Mouse (Mus musculus) left cerebral cortex, postnatal 36 days (tissue): ENCODE data around the gene Cdk6. TPM values are rescaled to one million over a fixed set of nuclear protein-coding genes. Genes with fewer than 3 reads are reported as not detected.
A peak's percentile ranks its signal among the peaks of the same experiment; 100 is the strongest.

ENCODE experiments used
- DNase-seq, 2 experiments: peaks; one replicate each; pipeline ENCODE4 v3.0.0; 2021 to 2022; ENCODE audit warnings: low spot score in 2 of 2, mixed read lengths in 1 of 2
- intact Hi-C: fragments of 180-260 bp; cut with DNase I; formaldehyde crosslinking; loops from one replicate; pipeline ENCODE4 v1.15.1; 2025
- total RNA-seq, 2 experiments: library from RNA; stranded (reverse); gene quantifications; 2 replicates each; pipeline ENCODE4 v1.2.3; 2021

The Cdk6 gene
- total RNA-seq, 2 experiments from 2014 or later, result 2.1 to 4.0 TPM

DNA sequence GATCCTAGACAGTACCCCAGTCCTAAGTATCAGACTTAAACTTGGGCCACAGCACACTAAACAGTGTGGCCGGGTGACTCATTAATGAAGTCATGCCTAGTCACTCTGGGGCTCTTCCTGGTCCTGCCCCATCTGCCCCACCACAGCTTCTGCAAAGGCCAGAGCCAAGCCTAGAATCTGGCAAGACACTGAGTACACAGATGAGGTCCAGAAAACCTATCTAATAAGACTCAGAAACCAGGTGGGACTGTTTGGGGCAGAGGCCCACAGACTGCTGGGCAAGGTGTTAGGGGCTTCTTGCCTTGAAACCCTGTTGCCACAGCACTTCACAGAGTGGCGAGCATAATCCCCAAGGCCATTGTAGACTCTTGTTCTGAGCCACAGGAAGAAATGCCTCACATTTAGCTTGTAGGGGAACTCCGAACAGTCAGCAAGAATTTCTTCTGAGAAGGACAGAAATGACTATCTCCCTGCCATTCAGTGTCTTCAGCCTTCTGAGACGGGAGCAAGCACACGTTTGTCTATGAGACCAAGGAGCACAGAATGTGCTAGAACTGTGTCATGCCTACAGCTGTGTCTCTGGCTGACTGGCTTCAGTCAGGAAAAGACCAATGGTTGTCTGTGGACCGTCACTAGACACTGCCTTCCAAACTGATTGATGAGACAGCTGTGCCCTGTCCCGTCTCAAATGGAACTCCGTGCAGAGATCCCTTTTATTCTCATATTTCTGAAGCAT lies 153.3 kb downstream of the Cdk6 start:
- intact Hi-C loops, result no loop called here

DNA sequence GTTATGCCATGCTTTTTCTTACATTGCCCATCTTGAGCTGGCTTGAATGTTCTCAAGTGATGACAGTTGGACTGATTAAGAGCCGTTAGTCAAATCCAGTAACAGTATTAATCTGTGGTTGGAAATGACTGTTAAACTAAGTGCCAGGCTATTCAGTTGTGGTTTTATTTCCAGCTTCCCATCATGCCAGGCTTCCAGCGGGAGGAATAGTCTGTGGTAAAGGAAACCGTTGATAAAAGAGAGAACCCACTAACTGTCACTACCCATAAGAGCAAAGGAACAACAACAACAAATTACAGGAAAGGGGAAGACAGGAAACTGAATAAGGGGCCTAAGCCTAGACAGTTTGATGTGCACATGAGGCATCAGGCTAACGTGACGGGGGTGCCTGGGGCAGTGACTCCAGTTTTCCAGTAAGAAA lies 156.2 kb downstream of the Cdk6 start:
- DNase-seq, result no peak
- intact Hi-C loops, result no loop called here

More for the DNA sequence above, 153.3 kb downstream of the Cdk6 start:
- DNase-seq, result no peak

DNA sequence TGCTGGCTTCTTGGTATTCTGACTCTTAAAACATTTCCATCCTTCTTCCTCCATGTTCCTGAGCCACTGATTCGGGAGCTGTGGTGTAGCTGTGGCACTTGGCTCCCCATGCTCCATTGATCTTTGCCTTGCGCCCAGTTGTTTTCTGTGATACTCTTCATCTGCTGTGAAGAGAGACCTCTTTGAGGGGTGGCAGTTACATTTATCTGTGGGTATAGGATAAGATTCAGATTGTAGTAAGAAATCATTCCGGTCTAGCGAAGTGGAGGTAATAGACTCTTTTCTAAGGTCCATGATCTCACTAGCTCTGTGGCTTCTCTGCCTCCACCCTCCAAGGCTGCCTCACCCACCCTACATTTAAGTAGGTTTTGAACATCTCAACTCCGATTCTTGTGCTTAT lies 159.0 kb downstream of the Cdk6 start:
- intact Hi-C loops, result no loop called here
- no peak for DNase-seq

DNA sequence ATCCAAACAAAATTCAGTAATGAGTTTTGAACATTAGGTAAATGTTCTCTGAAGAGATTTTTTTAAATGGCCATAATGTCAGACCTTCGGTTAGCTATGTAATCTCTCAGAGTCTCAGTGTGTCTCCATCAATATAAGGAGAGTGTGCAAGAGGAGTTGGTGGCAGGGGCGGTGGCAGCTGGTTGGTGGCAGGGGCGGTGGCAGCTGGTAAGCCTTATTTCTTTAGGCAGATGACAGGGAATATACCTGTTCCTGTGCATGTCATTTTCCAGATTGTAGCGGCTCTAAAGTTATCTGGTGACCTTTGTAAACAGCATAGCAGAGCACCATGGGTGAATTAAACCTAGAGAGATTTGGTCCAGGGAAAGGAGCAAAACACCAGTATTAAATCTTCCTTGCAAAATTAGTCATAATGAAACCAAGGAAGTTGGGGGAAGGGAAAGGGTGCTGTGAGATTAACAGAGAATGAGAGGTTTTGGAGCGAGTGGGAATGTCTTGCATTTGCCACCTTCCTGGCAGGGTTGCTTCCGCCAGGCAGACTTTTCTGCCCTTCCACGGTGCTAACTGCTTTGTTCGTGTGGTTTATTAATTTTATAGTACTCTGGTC lies 159.8 kb downstream of the Cdk6 start:
- intact Hi-C loops, result no loop called here
- no peak for DNase-seq

DNA sequence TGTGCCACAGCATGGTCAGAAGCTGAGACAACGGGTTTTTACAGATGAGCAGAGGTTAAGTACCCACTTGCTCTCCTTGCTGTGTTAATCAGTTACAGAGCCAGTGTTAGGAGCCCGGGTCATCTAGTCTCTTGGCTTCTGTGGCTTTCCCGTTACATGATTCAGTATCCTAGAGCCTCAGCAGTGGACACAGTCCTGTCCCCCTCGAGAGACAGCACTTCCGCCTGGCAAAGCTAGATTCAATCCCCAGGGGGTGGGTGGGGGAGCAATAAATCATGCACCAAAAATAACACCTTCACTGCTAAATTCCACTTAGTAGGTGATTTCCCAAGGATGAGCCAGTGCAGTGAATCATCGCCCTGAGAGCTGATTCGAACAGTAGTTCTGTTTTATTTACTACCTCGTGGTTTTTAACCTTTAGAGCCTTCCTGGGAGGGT lies 160.3 kb downstream of the Cdk6 start:
- intact Hi-C loops, result no loop called here
- no peak for DNase-seq

DNA sequence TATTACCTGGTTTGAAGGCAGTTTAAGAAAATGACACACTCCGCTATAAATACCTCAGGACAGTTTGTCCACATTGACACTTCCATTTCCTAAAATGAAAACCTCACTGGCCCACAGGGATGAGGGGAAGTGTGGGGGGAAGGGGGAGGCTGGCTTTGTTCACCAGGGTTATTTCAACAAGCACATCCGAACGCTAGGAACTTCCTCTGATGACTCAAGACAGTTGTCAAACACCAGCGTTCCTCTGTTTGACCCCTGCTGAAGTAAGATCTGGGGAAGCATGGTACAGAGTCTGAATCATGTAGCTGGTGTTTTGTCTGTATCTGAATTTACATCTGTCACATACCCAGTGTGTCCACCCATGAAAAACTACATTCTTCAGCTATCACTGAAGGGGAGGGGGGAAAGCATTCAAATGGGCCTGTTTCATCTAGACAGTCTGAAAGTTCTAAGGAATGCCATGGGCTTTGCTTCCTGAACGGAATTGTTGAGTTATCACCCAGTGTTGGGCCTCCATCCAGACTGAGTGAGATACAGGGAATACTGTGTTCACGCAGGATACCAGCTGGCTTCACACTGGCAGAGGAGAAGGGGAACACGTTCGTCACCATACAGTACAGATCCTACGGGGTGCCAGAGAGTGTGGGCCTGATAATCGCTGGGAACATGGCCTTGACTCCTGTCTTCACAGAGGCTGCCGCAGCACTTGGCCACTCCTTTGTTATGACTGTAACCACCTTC lies 161.5 kb downstream of the Cdk6 start:
- DNase-seq, result no peak
- intact Hi-C loops, result no loop called here

DNA sequence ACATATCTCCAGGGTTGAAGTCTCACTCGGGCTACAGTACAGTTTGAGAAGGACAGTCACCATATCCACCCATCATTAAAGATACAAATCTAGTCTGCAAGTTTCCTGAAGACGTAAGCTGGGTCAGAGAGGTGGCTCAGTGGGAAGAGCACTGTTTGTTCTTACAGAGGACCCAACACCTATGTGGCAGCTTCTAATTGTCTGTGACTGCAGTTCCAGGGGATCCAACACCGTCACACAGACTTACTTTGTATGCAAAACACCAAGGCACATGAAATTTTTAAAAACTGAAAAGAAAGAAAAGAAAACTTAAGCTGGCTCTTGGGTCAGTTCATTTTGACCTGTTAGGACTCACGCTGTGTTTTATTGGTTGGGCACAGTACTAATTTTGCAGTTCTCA lies 162.1 kb downstream of the Cdk6 start:
- DNase-seq, result no peak
- intact Hi-C loops, result no loop called here

DNA sequence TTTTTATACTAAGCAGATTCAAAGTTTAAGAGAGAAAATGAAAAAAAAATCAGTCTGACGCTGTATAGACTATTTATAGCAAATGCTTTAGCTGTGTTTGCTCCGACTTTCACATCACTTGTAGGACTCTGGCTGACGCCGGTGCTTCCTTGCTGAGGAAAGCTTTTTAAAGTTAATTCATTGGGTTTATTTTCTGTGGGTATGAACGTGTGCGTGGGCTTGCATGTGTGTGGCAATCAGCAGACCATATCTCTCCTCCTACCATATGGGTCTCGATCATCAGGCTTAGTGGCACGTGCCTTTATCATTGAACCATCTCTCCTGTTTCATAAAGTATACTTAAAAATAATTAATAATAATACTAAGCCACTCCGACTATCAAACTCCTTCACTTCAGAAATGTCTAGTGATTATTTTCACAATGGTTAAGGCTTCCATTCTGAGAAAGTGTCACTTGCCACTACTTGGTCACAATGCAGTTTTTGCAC lies 162.6 kb downstream of the Cdk6 start:
- DNase-seq, result no peak
- intact Hi-C loops, result no loop called here

DNA sequence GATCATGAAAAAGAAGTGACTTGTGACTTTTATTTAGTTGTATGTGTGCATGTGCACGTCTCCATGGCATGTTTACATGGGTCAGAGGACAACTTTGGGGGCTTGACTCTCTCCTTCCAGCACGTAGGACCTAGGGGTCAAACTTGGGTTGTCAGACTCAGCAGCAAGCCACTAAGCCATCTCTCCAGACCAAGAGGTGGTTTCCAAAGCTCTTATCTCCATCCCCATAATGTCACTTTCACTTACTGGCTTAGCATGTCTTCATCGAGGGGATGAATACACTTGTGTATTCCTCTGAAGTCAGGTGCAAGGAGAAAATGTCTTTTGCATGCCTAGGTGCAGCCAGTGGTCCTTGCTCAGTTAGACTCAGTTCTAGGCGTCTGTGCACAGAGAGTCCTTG lies 163.2 kb downstream of the Cdk6 start:
- intact Hi-C loops, result no loop called here
- no peak for DNase-seq

DNA sequence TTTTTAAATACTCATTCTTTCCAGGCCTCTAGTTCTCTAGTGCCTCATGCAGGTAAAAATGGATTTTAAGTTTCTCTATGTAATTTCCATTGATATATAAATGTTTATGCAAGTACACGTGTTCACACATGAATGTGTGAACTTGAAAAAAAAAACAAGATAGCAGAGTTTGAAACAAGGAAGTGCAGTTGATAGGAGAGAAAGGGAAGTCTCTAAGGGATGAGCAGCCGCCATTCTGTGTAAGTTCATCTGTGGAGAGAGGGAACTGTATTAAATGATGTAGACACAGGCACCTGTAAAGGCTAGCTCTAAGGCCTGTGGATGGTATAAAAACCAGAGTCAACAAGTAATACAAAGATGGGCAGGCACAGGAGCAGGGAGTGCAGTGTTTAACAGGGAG lies 164.3 kb downstream of the Cdk6 start:
- DNase-seq, result no peak
- intact Hi-C loops, result no loop called here

DNA sequence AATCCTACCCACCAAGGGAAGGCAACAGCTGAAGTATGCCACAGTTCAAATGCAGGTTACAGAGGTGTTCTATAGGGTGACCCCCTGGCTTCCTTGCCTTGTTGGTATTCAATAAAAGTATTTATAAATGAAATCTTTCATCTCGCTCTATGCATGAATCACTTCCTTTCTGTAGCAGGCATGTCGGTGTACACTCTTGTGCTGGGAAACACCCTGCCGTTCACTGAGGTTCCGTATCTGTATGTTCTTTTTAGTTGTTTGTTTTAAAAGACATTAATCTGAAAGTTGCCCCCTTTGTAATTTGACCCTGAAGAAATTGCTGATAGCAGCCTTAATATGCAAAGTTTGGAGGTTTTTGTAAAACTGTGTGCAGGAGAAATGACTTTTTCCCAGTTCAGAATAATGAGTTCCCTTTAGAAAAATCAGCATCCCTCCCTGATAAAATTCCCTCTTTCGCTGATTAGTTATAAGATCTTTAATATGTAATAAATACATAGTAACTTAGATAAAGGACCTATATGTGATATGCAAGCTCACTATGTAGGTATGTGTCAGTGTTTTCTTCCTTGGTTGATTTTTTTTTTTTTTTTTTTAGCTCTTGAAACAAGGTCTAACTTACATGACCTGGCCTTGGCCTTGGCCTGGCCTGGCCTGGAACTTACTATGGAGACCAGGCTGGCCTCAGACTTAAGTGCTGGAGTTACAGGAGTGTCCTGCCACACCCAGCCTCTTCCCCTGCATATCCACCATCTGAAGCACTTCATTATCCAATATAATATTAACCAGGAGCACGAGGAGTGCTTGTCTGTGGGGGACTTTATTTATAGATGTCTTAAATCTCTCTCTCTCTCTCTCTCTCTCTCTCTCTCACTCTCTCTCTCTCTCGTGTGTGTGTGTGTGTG lies 167.4 kb downstream of the Cdk6 start:
- intact Hi-C loops, result no loop called here
- no peak for DNase-seq

DNA sequence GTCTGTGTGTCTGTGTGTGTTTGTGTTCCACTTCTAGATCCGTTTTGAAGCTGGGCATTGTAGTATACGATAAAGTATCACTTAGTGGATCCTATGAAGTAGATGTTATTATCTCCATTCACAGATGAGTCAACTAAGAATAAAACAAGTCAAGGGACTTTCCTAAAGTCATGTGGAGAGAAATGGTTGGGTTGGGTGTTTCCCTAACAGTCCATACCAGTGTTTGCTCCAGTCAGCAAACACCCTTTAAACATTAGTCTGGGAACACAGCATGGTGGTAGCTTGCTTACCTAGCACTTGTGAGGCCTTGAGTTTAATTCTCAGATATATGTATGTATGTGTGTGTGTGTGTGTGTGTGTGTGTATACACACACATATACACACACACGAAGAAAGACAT lies 168.2 kb downstream of the Cdk6 start:
- intact Hi-C loops, result no loop called here
- DNase-seq, result no peak

DNA sequence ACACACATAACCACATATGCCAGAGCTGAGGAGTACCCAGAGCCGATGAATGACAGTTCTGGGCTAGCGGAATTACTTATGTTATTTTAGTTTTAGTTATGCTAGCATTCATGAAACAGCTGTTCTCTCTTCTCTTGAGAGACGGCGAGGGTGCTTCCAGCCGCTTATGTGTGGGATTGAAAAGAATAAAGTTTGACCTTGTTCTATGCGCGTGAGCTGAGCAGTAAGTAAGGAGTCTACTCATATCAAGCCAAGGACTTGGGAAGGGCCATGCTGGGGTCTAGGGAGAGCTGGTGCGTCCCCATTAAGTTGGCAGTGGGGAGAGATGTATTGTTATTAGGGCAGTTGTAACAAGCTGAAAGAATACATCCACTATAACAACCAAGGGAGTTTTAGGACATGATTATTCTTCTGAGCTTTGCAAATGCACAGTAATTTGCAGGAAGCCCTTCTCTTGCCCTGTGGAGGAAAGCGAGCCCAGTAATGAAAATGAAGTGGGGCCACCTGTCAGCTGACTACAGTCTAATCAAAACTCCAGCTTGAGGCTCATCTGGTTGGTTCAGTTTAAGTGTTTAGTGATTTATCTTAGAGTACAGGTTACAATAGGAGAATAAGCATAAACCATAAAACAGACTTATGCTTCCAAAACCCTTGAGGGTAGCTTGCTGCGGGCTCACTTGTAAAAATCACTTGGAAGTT lies 170.0 kb downstream of the Cdk6 start:
- DNase-seq, result no peak
- intact Hi-C loops, result no loop called here

DNA sequence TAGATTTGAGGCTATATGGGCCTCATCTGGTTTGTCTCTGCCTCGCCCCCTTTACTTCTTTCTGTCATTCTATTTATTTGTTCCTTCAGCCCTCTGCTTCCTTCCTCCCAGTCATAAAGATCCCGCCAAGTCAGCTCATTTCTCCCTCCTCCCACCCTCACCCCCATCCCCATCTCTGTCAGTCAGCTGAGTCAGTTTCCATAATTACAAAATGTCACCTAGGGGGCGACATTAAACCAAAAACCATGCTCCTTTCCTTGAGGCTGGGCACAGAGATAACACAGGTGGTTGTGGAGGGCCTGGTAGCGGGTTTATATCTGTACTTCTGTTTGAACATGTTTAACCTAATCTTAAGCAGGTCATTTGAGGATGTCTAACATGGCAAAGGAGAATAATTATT lies 171.3 kb downstream of the Cdk6 start:
- DNase-seq, result no peak
- intact Hi-C loops, result no loop called here

DNA sequence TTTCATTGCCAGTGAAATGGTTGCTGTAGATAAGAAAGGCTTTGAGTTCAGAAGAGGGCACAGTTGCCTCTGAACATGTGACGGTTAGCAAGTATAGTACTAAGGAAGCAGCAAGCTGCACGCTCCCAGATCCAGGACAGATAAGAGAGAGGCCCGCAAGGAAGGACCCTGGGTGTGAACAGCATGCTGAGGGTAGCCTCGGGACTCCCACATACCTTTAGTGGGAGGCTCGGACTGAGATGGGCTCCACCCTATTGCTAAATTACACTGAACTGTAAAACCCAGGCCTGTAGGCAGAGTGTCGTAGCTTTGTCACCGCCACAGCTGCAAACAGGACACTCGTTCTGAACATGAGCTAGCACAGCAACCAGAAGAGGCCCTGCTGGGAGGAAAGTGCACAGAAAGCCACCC lies 173.6 kb downstream of the Cdk6 start:
- no peak for DNase-seq
- intact Hi-C loops, result loop anchor here (2.0 to 5.0 kb wide), 2 partner anchors 172 to 368 kb away; no protein-coding TSS in a partner anchor

DNA sequence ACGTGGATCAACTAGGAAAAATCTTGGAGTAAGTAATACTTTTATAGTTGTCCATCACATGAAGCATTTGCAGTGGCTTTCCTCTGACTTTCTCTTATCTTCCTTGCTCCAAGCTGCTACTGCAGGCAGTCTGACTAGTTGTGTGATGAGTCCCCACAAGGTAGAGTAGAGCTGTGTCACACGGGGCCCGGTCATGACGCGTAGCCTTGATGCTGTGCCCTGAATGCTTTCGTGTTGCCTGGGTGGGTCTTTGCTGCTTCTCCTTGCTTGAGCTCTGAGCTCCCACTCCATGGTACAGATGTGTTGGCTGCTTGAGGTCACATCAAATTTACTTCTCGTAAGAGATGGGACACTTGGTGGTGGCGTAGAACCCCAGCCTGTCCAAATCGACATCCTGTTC lies 174.2 kb downstream of the Cdk6 start:
- intact Hi-C loops, result loop anchor here (2.0 to 5.0 kb wide), 2 partner anchors 173 to 368 kb away; no protein-coding TSS in a partner anchor
- no peak for DNase-seq

DNA sequence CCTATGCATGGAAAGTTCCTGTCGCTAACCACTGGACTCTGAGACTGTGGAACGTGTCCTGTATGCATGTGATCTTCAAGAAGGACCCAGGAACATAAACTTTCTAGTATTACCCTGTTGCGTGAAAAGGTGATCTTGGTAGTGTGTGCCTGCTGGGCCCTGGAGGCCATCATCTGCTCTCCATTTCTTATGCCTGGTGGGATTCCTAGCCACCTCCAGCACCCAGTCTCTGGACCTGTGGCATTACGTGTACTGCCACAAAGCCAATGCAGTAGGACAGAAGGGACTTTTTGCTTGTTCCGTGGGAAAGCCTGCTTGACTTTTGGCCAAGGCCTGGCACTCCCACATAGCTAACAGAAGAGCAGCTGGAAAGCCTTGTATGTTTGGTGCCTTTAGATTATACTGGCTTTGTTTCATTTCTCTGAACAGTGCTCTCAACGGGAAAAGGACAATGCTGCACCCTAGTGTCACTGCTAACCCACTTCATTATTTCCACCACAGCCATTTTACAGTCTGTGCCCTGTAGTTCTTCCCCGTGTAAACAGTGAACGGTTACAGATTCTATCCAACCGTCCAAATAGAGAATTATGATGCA lies 175.3 kb downstream of the Cdk6 start:
- peak; percentile 27 to 30 for DNase-seq
- intact Hi-C loops, result loop anchor here (5.0 kb wide), 1 partner anchor 369 kb away; no protein-coding TSS in a partner anchor

DNA sequence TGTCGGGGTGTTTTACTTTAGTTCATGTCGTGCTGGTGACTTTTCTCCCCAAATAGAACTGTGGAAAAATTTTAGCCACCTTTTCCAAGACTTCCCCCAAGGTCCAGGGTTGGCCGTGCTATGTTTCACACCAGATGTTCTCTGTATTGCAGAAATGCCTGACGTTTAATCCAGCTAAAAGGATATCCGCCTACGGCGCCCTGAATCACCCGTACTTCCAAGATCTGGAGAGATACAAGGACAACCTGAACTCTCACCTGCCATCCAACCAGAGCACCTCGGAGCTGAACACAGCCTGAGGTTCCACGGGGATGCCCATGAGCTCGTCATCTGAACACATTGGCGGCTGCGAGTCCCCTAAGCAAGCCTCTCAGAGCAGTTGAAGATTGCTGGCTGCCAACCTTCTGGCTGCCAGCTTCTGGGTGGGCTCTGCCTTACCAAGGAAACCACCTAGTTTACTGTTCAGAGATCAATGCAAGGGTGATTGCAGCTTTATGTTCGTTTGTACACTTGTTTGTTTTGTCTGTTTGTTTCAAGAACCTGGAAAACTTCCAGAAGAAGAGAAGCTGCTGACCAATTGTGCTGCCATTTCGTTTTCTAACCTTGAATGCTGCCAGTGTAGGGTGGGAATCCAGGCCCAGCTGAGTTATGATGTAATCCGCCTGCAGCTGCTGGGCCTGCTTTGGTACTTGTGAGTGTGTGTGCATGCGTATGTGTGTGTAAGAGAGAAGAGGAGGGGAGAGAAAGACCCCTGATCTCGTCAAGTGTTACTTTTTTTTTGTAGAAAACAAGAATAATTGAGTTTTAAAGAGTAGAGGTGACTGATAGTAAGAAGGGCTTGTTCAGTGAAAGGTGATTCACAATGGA lies 179.4 kb downstream of the Cdk6 start:
- intact Hi-C loops, result no loop called here
- DNase-seq, result no peak
